Mouse (Mus musculus) hindbrain, postnatal 0 days (tissue): ENCODE results near the gene Sec61a1. TPM values are rescaled to one million over a fixed set of nuclear protein-coding genes. Genes with fewer than 3 reads are reported as not detected.
A peak's percentile ranks its signal among the peaks of the same experiment; 100 is the strongest.

Experiments used
- ATAC-seq: fragments of 200-750 bp; cut with Nextera tagmentation; 2 replicates; pipeline ENCODE4 v1.8.0; 2017; ENCODE audit warnings: mild to moderate bottlenecking, moderate TSS enrichment, moderate library complexity
- DNase-seq: peaks from one replicate; pipeline ENCODE4 v3.0.0-alpha.2; 2015; ENCODE audit warnings: low spot score
- H3K27ac ChIP-seq: fragments of 300-500 bp; sonication (generic); 2 replicates; pipeline ENCODE4 v1.5.1; 2014; ENCODE audit warnings: mild to moderate bottlenecking
- H3K27me3 ChIP-seq: fragments of 300-500 bp; sonication (generic); 2 replicates; pipeline ENCODE4 v1.6.1; 2014; ENCODE audit warnings: low read length, mixed read lengths; ENCODE audit not compliant: insufficient read depth
- H3K36me3 ChIP-seq: fragments of 300-500 bp; sonication (generic); 2 replicates; pipeline ENCODE4 v1.6.1; 2014; ENCODE audit warnings: low read length, mixed read lengths; ENCODE audit not compliant: insufficient read depth
- H3K4me1 ChIP-seq: fragments of 300-500 bp; sonication (generic); 2 replicates; pipeline ENCODE4 v1.6.1; 2014; ENCODE audit warnings: antibody characterized with exemption, low read length, mixed read lengths; ENCODE audit not compliant: insufficient read depth
- H3K4me2 ChIP-seq: fragments of 300-500 bp; sonication (generic); 2 replicates; pipeline ENCODE4 v1.6.1; 2014; ENCODE audit warnings: low read depth, mild to moderate bottlenecking, low read length, moderate library complexity, mixed read lengths
- H3K4me3 ChIP-seq: fragments of 300-500 bp; sonication (generic); 2 replicates; pipeline ENCODE4 v1.5.1; 2014; ENCODE audit warnings: low read length
- H3K9ac ChIP-seq: fragments of 300-500 bp; sonication (generic); replicated peaks from 2 replicates; pipeline ENCODE4 v1.6.1; 2014; ENCODE audit warnings: mild to moderate bottlenecking, low read length, moderate library complexity, mixed read lengths
- H3K9me3 ChIP-seq: fragments of 300-500 bp; sonication (generic); 2 replicates; pipeline ENCODE4 v1.6.1; 2016; ENCODE audit warnings: low read length, mixed read lengths
- CTCF ChIP-seq: IDR thresholded peaks from 2 replicates; pipeline ENCODE4 v1.5.1; 2016; ENCODE audit warnings: antibody characterized with exemption, control low read depth, low read depth
- WGBS: fragments of 180-500 bp; shearing (Covaris S2); extraction: QIAGEN DNeasy Blood & Tissue Kit; methylation state at CpG from one replicate; pipeline ENCODE4 v1.1.7; 2014; 5-methylcytosine and 5-hydroxymethylcytosine counted together
- polyA plus RNA-seq: library from polyadenylated mRNA; unstranded; fragments of >200 nt; fragmentation: Nextera tagmentation; extraction: Ambion mirVana; gene quantifications from 2 replicates; pipeline ENCODE4 v1.2.1, GENCODE M21; 2015
- total RNA-seq: library from RNA; depleted of rRNA; stranded (reverse); fragments of >200 nt; gene quantifications from 2 replicates; pipeline ENCODE4 v1.2.3, GENCODE M21; 2014

Gene Sec61a1
- total and polyA plus RNA-seq, 2 experiments from 2014 or later, result 133 to 201 TPM

DNA sequence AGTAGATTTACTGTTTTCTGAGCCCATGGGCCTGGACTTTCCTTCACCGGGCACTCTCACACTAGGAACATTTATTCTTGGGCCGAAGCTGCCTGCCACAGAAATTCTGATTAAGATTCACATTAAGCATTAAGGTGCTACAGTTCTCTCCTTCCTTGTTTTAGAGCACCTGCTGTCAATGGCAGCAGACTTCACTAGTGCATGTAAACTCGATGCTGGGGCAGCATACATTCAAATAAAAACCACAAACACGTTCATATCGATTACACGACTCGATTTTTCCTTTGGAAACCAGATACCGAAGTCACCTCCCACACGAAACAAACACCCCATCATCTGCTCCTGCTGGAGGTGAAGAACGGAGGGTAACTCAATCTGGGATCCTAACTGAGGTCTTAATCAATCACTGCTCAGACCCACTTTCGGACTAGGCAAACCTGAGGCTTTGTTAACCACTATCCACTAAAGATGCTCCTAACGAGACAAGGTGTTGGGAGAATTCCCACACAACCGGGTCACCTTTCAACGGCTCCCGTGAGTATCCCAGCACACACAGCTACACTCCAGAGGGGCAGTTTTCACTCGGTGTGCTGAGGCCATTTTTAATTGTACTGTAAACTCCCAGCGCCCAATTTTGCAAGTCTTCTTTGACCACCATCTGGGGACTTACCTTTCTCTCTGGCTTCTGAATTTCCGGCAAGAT lies 853 bp downstream of the Sec61a1 start:
- WGBS, result 16% methylated on average over 18 of the region's 18 CpGs
- no peak for TF ChIP-seq CTCF

DNA sequence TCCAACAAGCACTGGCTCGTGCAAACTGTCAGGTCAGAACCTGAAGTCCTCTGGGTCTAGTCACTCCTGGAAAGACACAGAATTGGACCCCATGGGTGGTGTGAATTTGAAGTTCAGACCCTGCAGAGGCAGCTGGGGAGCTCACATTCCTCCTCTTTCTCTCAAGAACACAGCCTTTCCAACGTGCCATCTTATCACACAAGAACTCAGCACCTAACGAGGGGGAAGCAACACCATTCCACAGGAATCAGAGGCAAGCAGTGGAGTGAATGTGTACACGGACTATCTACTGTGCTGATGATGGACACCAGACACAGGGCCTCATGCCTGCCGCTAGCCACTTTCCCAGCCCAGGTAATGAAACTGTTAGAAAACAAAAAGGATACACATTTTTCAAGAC lies 2.0 kb downstream of the Sec61a1 start:
- H3K27me3 ChIP-seq, result no peaks in the 10 kb centered on the region
- no peak for DNase-seq
- peaks cover 42% of the 10 kb centered on the region for H3K36me3 ChIP-seq
- no peak overlapping the region; the same call in 1 of the 2 replicates for H3K9ac ChIP-seq
- no peaks in the 10 kb centered on the region for H3K9me3 ChIP-seq
- ATAC-seq, result no peak
- WGBS, result 72% methylated on average over 5 of the region's 5 CpGs
- H3K4me2 ChIP-seq, result 0 out of 2 replicates have a peak overlapping the region, but pooled peaks have one; percentile 96
- no peak overlapping the region for H3K4me3 ChIP-seq
- no peaks in the 10 kb centered on the region; the same call in 1 of the 2 replicates for H3K4me1 ChIP-seq
- H3K27ac ChIP-seq, result no peak overlapping the region
- no peak for TF ChIP-seq CTCF

More for the DNA sequence above, 853 bp downstream of the Sec61a1 start:
- Histone ChIP-seq H3K27me3 (no peaks in the 10 kb centered on the region), H3K9me3 (no peaks in the 10 kb centered on the region), H3K4me1 (no peaks in the 10 kb centered on the region; the same call in 1 of the 2 replicates), H3K36me3 (peaks cover 30% of the 10 kb centered on the region), H3K4me3 (peak overlapping the region; percentile 82), H3K27ac (peak overlapping the region; percentile 98; the same call in 1 of the 2 replicates), H3K4me2 (peak overlapping the region; percentile 96), H3K9ac (peak overlapping the region; percentile 95)
- ATAC-seq (no peak), DNase-seq (no peak)

DNA sequence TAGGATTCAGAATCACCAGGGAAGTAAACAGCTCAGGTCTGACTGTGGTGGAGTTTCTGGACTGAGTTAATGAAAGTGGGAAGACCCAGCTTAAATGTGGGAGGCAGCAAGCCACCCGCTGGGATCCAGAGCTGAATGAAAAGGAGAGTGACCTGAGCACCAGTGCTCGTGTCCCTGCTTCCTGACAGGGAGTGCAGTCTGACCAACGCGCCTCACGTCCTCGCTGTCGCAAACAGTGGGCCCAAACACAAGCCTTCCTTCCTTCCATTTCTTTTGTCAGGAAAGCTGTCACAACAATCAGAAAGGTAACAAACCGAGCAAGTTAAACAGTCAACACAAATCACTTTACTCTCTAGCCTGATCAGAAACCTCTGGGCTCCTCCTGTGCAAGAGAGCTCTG lies 2.7 kb downstream of the Sec61a1 start:
- Histone ChIP-seq H3K9ac (no peak overlapping the region), H3K36me3 (peaks cover 49% of the 10 kb centered on the region), H3K27me3 (no peaks in the 10 kb centered on the region), H3K9me3 (no peaks in the 10 kb centered on the region), H3K4me1 (no peaks in the 10 kb centered on the region; the same call in 1 of the 2 replicates), H3K27ac (no peak overlapping the region), H3K4me2 (no peak overlapping the region), H3K4me3 (no peak overlapping the region)
- ATAC-seq (no peak), DNase-seq (no peak)
- 77% methylated on average over 8 of the region's 8 CpGs for WGBS
- TF ChIP-seq CTCF, result no peak

DNA sequence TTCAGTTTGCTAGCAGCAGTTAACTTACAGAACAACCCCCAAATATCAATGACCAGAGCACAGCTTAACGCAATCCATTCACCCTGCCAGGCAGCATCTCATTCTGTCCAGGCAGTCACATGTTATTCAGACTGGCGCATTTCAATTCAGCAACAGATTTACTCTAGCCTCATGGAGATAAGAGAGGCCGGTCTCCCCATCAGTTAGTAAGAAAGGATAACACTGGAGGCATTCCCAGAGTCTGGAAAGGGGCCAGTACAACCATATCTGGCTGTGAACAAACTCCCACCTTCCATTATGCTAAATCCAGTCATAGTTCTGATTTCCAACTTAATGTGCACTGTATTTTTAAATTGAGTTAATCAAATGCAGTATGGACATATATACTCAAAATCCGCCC lies 4.2 kb downstream of the Sec61a1 start:
- ATAC-seq (no peak), DNase-seq (no peak)
- H3K36me3 ChIP-seq, result peaks cover 62% of the 10 kb centered on the region
- TF ChIP-seq CTCF, result no peak
- H3K9ac ChIP-seq, result no peak overlapping the region
- H3K27ac ChIP-seq, result no peak overlapping the region
- no peaks in the 10 kb centered on the region; the same call in 1 of the 2 replicates for H3K4me1 ChIP-seq
- H3K4me3 ChIP-seq, result no peak overlapping the region
- no peak overlapping the region for H3K4me2 ChIP-seq
- no peaks in the 10 kb centered on the region for H3K9me3 ChIP-seq
- WGBS, result 88% methylated on average over 4 of the region's 4 CpGs
- H3K27me3 ChIP-seq, result no peaks in the 10 kb centered on the region

DNA sequence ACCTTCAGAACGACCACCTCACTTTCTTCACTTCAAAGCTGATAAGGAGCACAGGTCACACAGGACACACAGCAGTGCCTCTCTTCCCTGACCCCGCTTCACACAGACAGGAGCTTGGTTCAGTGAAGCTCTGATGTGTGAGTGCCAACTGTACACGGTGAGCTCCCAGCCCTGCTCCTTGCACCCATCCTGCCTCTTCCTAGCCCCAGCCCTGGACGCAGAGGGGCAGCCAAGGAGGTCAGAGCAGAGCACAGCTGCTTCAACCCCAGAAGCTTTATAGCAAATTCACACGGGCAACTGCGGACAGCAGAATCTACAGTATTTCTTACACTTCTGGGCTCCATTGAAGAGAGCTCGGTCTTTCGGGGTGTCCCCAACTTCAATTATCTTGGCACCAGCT lies 4.7 kb downstream of the Sec61a1 start:
- no peak overlapping the region for H3K4me2 ChIP-seq
- H3K4me3 ChIP-seq, result no peak overlapping the region
- WGBS, result 93% methylated on average over 8 of the region's 8 CpGs
- H3K36me3 ChIP-seq, result peaks cover 65% of the 10 kb centered on the region
- ATAC-seq, result no peak
- DNase-seq, result no peak
- H3K27ac ChIP-seq, result no peak overlapping the region
- H3K27me3 ChIP-seq, result no peaks in the 10 kb centered on the region
- H3K4me1 ChIP-seq, result no peaks in the 10 kb centered on the region; the same call in 1 of the 2 replicates
- H3K9ac ChIP-seq, result no peak overlapping the region
- H3K9me3 ChIP-seq, result no peaks in the 10 kb centered on the region
- TF ChIP-seq CTCF, result no peak

- H3K9ac ChIP-seq, result no peak overlapping the region
- H3K36me3 ChIP-seq, result peaks cover 54% of the 10 kb centered on the region
- DNase-seq (no peak), ATAC-seq (no peak)
- no peak overlapping the region for H3K27ac ChIP-seq
- H3K4me2 ChIP-seq, result no peak overlapping the region
- H3K4me3 ChIP-seq, result no peak overlapping the region
- WGBS, result 93% methylated on average over 4 of the region's 4 CpGs
- H3K4me1 ChIP-seq, result no peaks in the 10 kb centered on the region
- no peaks in the 10 kb centered on the region for H3K9me3 ChIP-seq
- no peaks in the 10 kb centered on the region for H3K27me3 ChIP-seq
- TF ChIP-seq CTCF, result no peak
These were observed 15.7 kb downstream of the Sec61a1 start for GRCm38 (mm10) chr6:88503044-88503443.
